Mouse (Mus musculus): ENCODE data around the gene Ptprf. TPM values are rescaled to one million over a fixed set of nuclear protein-coding genes. Genes with fewer than 3 reads are reported as not detected.

Ptprf gene
- total RNA-seq, 2 experiments from 2014 or later = 9.8 to 10.2 TPM

DNA sequence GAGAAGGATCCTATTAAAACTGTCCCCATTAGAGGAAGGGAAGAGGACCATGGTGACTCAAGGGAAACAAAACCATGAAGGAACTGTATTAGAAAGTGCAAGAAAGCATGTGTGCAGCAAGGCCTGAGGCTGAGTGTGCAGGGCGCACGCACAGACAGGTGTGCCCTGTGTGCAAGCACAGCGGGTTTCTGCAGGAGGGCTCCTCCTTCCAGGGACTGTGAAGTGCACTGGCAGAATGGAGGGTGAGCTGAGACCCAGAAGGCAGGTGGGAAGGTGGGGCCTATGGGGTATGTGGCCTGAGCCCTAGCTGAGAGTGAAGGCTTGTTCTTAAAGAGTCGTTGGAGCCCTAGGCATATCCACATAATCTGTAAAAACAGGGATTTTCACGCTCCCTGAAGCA, 1.9 kb downstream of the Ptprf start:
- intact Hi-C loops (cut with DNase I) = no loop called here
- no peak for DNase-seq (ENCODE audit: low spot score)

DNA sequence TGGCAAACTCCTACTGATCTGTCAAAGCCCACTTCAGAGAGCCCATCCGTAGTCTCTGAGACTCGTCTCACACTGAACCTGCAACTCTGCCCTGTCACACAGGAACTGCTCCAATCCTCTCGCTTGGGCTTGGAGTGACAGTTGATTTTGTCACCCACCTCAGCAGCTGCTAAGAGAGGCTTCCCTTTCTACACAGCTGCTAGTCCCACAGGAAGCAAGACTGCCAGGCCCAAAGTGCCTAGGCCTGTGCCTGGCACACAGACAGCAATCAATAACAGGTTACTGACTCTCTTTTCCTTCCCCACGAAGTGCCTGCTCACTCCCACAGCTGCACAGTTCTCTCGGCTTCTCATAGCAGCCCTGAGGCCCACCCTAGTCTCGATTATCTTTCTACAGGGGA, 2.7 kb downstream of the Ptprf start:
- no peak for DNase-seq (ENCODE audit: low spot score)
- intact Hi-C loops (cut with DNase I) = no loop called here

DNA sequence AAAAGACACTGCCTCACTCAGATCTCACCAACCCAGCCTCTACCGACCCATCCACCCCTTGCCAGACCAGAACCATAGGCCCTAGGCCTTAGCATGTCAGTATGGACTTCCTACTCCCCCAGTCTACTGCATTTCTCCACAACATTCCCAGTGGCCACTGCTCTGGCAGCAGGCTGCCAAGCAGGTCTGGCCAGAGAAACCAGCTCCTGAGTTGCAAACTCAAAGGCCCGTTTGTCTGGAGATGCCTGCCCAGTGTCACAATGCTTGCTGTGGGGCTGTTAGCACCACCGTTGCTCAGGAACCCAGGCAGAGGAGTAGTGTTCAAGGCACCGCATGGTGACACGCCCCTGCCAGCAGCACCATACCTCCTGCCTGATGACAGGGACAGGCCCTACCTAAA, 5.0 kb downstream of the Ptprf start:
- no peak for DNase-seq (ENCODE audit: low spot score)
- intact Hi-C loops (cut with DNase I) = no loop called here

DNA sequence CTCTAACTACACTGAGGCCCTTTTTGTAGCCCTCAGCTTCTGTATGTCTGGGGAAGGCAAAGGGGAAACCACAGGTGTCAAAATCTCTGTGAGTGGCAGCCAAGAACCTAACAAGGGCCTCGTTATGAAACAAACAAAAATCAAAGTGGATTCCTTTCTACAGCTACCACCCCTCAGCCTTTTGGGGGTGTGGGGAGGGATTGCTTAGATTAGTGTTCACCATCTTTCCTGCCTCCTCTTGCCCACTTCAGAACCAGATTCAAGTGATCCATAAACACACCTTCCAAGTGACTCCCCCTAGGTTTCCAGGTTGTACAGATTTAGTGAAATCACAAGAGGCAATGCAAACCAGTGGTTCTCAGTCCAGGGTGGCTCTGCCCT, 9.0 kb downstream of the Ptprf start:
- no peak for DNase-seq (ENCODE audit: low spot score)
- intact Hi-C loops (cut with DNase I) = no loop called here

DNA sequence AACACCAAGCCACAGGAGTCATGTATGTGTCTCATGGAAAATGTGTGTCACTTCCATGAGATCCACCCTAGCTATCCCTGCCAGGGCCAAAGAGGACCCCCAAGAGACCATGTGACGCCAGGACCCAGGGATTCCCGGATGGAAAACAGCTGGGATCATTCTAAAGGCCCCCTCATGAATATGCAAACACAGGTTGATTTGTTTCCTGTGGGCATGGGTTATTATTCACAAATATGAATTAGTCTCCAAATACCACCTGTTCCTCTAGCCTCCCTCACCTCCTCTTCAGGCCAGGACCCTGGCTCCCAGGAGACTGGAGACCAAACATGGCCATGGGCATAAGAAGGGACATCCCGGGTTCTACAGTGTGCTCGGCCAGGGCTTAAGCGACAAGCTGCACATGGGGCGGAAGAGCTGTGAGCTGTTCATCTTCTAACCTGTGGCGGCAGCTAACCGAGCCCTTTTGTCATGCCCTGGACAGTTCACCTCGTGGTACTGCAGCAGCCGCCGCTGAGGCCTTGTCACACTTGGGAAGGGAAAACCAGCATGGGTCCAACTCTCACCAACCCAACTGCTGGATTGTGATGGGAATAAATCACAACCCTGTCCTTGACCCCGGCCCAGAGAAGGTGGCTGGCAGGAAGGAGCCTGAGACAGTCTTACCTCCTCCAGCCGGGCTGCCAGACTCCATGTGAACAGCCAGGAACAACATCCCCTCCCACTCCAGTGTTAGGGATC, 9.6 kb downstream of the Ptprf start:
- DNase-seq (ENCODE audit: low spot score) = no peak
- intact Hi-C loops (cut with DNase I) = no loop called here

DNA sequence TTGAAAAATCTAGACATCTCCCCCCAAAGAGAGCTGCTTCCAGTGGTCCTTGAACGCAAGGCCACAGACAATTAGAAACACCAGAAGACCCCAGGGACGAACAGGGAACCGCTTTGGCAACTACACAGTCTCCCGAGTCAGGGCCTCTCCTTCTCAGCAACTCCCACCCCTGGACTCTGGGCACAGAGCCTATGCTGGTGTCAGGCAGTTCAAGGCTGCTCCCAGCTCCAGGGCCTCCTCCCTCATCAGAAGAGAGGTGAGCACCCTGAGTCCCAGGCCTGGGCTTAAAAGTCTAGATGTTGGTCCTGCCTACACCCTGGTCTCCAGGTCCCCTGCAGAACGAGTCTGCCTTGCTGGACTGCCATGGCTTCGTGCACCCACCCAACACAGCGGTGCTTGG, 10.7 kb downstream of the Ptprf start:
- intact Hi-C loops (cut with DNase I) = no loop called here

DNA sequence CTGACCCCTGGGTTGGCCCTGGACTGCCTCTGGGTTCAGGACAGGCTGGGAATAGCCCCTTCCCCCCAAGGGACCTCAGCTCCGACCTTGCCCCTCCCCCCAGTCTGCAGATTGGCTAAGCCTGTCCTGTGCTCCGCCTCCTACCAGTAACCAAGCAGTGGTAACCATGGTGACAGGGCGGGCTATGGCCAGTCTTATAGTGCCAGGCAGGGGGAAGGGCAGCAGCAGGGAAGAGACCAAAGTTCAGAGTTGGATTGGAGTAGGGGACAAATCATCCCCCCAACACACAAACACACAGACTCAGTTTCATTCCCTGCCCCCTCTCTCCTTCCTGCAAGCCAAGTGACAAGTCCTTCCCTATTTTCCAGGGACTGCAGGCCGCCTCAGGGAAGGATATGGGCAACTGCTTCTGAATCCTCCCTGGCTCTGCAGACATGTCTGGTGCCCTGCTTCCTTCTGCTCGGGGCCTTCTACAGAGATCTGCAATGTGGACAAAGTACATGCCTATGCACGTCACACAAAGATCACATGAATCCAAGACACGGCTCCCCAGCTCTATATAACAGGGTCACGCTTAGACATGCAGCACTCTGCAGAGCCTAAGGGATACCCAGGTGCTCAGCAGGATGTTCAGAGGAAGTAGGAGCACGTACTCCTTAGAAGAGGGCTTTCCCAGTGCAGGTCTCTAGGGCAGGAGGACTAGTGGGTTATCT, 14.5 kb downstream of the Ptprf start:
- DNase-seq (ENCODE audit: low spot score) = no peak
- intact Hi-C loops (cut with DNase I) = no loop called here

More for the DNA sequence above, 10.7 kb downstream of the Ptprf start:
- DNase-seq (ENCODE audit: low spot score) = no peak

DNA sequence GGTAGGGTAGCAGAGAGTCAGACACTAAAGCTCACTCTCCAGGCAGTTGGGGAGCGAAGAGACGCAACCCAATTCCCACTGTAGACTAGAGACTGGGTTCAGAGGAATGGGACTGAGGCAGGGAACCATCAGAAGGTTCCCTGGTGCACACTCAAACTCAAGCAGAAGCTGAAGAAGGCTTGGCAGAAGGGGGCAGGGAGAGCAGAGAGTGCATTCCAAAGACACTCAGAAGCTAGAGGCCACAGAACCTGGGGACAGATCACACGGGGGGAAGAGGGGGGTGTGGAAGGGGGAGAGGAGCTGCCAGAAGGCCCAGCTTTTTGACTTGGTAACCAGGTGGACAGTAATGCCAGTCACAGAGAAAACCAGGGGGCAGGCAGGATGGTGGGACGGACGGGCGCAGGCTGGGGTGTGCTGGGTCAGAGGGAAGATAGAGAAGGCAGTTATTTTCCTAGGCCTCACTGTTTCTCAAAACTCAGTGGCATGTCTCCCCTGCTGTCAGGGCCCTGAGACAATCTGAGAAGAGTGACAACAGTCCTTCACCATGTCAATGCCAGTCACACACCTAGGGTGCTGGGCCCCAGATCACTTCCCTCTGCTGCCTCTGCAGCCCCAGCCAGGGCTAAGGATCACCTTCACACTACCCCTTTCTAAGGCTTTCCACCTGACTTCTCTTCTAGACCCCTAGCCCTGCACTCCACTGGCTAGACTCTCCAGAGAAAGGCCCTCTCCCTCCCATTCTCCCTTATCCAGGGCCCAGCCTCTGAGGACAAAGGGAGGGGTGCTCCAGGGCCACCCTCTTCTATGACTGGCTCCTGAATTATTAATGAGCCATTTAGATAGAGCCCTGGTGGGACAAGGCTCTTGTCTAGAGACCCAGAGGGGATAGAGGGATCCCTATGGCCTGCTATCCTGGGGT, 15.3 kb downstream of the Ptprf start:
- DNase-seq (ENCODE audit: low spot score) = no peak
- intact Hi-C loops (cut with DNase I) = no loop called here

DNA sequence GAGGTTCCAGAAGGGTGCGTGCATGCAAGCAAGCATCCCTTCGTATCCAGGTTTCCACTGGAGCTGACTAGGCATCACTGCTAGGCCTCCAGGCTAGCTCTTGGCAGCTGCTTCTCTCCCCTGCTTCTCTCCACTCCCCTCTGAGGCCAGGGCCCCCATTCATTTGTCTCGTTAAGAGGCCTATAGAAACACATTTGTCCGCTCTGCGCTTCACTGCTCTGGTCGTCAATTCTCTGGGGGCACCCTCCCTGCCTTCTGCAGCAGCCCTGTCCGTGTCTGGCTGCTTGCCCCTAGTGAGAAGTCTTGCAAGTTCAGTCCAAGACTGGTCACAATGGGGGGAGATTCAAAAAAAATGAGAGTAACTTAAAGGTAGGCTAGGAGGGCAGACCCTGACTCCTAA, 16.7 kb downstream of the Ptprf start:
- no peak for DNase-seq (ENCODE audit: low spot score)
- intact Hi-C loops (cut with DNase I) = loop anchor here (5.0 kb wide), 1 partner anchor 122 kb away; no protein-coding TSS in a partner anchor

DNA sequence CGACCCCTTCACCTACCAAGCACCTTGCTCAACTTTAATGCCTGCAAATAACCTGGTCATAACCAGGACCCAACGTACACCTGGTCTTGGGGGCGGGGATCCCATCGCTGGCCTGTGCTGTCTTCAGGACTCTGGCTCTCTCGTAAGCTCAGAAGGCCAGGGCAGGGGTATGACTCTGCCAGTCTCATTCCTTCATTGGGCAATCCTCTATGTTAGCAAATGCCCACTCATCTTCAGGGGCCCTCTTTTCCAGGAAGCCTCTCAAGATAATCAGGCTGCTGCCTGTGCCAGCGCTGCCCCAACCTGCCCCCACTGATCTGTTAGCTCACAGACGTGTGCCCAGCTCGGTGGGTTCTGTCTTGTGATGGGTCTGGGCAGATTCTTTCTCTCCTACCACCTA, 17.2 kb downstream of the Ptprf start:
- intact Hi-C loops (cut with DNase I) = loop anchor here (5.0 kb wide), 1 partner anchor 122 kb away; no protein-coding TSS in a partner anchor
- no peak for DNase-seq (ENCODE audit: low spot score)

DNA sequence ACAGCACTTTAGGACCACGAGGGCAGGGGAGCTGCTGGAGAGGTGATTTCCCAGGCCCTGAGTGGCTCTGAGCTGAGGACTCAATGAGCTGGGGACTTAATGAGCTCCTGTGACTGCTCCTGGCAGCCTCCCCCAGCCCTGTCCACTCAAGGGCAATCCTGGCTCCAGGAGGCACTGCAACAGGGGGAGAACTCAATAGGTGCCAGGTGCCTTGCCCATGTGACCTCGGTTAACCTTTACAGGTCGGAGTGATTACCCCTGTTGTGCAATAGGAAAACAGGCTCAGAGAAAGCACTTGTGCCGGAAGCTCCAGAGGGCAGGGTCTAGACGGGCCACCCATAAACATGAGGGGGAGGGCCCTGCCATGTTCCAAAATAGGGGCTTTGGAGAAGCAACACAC, 17.7 kb downstream of the Ptprf start:
- intact Hi-C loops (cut with DNase I) = loop anchor here (5.0 kb wide), 1 partner anchor 121 kb away; no protein-coding TSS in a partner anchor
- DNase-seq (ENCODE audit: low spot score) = no peak

DNA sequence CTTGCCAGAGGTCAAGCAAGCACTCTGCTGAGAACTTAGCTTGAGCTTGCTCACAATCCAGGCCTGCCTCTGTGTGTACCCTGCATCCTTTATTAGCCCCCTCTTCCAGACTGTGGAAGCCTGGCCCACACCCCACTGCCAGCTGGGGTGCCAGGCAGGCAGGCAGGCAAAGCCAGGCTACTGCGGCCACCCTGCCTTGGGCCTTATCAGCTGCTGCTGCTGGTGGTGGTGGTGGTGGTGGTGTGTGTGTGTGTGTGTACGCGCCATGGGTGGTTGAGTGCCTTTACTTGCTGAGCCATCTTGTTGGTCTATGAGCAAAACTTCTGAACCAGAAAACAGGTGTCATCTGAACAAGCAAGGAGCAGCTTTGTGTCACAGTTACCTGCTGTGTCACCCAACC, 18.3 kb downstream of the Ptprf start:
- DNase-seq (ENCODE audit: low spot score) = no peak
- intact Hi-C loops (cut with DNase I) = loop anchor here (5.0 kb wide), 1 partner anchor 121 kb away; no protein-coding TSS in a partner anchor

DNA sequence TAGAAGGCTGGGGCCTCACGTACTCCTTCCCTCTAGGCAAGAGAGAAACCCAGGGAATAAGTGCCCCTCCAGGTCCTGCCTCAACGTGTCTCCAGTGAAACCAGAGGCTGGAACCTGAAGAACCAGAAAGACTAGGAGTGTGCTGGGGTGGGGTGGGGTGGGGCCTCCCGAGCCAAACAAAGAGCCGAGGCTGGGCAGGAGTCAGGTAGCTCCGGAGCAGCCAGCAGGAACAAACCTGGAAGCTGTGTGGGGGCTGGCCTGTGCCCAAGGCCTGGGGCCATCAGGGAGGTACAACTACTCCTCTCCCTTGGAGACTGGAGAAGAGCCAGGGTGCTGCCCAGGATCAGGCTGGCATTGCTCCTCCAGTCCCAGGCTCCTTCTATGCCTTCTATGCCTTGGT, 18.9 kb downstream of the Ptprf start:
- no peak for DNase-seq (ENCODE audit: low spot score)
- intact Hi-C loops (cut with DNase I) = loop anchor here (5.0 kb wide), 1 partner anchor 120 kb away; no protein-coding TSS in a partner anchor

DNA sequence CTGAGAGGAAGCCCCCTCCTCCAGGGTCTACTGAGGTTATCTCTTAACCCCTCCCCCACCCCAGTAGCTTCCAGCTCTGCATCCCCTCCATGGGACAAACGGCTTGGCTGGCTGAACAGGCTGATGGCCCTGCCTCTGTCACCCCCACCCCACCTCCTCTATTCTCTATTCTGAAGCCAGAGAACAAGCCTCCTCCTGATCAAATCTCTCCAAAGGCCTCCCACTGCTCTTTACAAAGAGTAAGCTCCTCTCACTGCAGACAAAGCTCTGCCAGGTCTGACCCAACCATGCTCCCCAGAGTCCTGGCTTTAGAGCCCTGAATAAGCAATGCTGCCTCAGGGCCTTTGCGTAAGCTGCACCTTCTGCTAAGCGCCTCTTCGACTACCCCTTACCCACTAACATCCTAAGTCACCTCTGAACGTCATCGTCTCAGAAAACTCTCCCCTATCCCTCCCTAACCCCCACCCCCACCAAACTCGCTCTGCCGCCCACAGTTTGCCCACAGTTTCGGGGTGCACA, 19.6 kb downstream of the Ptprf start:
- no peak for DNase-seq (ENCODE audit: low spot score)
- intact Hi-C loops (cut with DNase I) = loop anchor here (5.0 kb wide), 1 partner anchor 119 kb away; no protein-coding TSS in a partner anchor

DNA sequence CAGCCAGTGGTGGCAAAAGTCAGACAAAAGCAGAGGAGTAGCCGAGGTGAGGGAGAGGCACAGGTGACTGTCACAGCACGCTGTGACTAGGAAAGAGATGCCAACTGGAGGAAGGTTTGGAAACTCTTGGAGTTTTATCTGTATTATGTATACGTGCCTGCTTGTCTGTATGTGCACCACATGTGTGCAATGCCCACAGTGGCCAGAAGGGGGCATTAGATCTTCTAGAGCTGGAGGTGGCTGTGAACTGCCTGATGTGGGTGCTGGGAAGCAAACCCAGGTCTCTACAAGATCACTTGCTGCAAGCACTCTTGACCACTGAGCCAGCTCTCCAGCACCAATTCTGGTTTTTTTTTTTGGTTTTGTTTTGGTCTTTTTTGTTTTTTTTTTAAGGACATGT, 20.5 kb downstream of the Ptprf start:
- intact Hi-C loops (cut with DNase I) = loop anchor here (5.0 kb wide), 1 partner anchor 118 kb away; no protein-coding TSS in a partner anchor
- DNase-seq (ENCODE audit: low spot score) = no peak

DNA sequence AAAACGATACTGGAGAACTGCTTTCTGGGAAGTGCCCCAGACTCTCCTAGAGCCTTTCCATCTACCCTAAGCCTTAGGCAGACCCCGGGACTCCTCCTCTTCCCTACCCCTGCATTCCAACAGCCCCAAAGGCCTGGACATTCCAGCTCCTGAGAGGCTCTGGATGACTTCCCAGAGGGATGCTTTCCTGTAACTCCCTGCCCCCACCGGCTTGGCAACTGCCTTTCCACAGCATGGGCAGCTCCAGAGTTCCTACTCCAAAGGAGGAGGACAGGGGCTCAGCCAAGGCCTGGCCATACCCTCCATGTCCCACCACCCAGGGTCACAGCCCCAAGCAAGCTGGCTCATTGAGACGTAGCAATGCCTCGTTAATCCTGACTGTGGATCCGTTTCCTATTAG, 21.2 kb downstream of the Ptprf start:
- DNase-seq (ENCODE audit: low spot score) = no peak
- intact Hi-C loops (cut with DNase I) = loop anchor here (5.0 kb wide), 1 partner anchor 118 kb away; no protein-coding TSS in a partner anchor

DNA sequence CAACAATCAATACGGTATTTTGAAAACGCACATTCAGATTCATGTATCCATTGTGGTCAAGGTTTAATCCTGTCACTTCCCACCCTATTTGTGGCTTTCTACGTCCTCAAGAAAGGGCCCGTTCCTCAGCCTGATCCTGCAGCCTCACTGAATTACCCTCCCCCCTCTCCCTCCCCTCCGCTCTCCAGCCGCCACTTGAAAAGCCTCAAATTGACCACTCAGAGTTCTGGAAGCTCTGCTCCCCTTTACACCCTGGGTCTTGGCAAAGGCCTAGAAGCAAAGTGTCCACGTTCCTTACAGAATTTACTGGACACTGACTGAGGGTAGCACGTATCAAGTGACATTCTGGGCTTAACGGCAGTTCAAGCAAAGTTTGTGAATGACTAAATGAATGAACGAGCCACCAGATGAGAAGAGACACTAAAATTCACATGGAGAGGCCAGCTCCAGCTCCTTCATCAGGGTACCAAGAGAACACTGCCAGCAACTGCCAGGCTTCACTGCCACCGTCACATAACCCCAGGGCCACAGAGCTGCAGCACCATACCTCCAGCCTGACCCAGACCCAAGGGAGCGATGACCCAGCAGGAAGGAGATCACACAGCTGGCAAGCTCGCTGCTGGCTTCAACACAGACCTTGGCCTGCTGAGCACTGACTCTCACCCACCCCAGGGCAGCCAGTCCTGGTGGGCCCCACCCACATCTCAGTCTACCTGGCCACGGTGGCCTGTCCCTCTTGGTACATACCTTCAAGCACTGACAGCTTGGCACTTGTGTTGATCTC, 22.6 kb downstream of the Ptprf start:
- intact Hi-C loops (cut with DNase I) = no loop called here
- no peak for DNase-seq (ENCODE audit: low spot score)

DNA sequence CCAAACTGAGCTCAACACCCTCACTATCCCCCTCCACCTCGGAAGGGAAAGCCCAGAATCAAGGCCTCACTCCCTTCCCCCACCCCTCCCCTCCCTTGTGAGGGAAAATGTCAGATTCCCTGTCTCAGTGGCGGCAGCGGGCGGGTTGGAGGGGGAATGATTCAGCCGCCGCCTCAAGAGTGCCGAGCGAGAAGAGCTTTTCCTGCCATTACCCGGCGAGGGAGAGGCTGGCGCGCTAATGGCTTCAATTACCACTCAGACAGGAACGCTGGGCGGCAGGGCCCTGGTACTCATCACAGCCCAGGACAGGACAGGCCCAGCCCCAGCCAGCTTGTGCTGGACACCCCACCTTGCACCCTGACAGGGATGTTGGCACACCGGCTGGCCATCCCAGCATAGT, 25.6 kb downstream of the Ptprf start:
- no peak for DNase-seq (ENCODE audit: low spot score)
- intact Hi-C loops (cut with DNase I) = no loop called here

DNA sequence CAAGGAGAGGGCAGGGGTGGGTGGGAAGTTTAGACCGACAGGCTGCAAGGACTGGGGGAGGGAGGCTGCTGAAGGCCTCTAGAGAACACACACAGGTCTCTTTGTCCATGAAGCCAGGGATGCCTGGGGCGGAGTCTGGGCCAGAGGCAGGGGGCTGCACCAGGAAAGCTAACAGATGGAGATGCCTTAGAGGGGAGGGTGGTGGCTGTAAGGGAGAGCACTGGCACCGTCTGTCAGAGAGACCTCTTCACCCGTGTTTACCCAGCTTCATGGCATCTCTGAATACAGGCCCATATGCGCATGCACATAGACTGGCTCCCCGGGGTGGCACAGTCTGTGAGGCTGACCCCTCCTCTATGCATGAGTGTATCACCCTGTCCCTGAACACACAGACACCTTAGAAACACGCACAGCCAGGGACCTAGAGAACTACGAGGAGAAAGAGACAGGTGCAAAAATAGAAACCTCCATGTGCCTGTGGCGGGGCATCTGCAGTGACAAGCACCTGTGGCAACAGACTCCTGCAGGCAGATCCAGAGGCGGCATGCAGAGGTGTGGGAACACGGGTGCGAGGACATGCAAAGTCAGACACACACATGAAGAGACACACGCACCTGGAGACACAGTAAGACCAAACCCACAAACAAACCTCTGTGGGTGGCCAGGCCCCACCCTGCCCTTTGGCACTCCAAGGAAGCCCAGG, 29.3 kb downstream of the Ptprf start:
- DNase-seq (ENCODE audit: low spot score) = no peak
- intact Hi-C loops (cut with DNase I) = no loop called here
